Mouse (Mus musculus) stomach, postnatal 0 days (tissue): ENCODE results near the gene Tmem232.

ENCODE experiments used
- CTCF ChIP-seq: IDR thresholded peaks from 2 replicates; pipeline ENCODE4 v1.5.1; 2016; ENCODE audit warnings: antibody characterized with exemption, low read depth, mild to moderate bottlenecking, moderate library complexity
- EP300 ChIP-seq: optimal IDR thresholded peaks from 2 replicates; pipeline ENCODE3; 2016; ENCODE audit warnings: antibody characterized with exemption

DNA sequence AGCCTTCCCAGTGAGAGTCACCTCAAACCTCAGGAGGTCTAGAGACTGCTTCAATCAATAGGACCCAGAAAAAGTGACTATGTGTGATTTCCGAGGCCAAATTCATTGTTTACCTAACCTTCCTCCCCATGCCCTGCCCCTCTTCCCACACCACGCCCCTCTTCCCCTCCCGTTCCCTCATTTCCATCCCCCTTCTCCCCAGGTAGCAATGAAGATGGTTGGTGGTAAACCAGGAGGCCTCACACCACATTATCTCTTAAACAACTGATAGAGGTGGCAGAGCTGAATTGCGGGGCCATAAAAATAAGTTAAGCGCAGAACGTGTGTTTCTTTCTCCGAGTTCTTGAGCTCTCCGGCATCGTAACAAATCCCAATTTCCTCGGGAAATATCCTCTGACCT lies 55.9 kb downstream of the Tmem232 start:
- TF ChIP-seq CTCF (no peak), EP300 (no peak)
